Mouse (Mus musculus) adrenal gland, adult 18-20 months (tissue): ENCODE measurements around the gene Ddx3y. TPM values are rescaled to one million over a fixed set of nuclear protein-coding genes. Genes with fewer than 3 reads are reported as not detected.
A peak's percentile ranks its signal among the peaks of the same experiment; 100 is the strongest.

ENCODE experiments used
- DNase-seq, 2 experiments: peaks; one replicate each; pipeline ENCODE4 v3.0.0; 2021 to 2022; ENCODE audit warnings: low spot score in 2 of 2
- long read RNA-seq, 2 experiments: library from polyadenylated mRNA; stranded (forward); transcript quantifications; one replicate each; pipeline ENCODE4 v2.0.0; 2021
- total RNA-seq, 2 experiments: library from RNA; stranded (reverse); gene quantifications; 1 replicate in 1 of 2; 2 replicates in 1 of 2; pipeline ENCODE4 v1.2.3; 2021

The Ddx3y gene
- total RNA-seq = 100 to 1,000 TPM in 1 of 2 experiments, not detected in 1; 109 TPM
- long read RNA-seq, experiment 1, full-length matches to known transcripts = 49 of 97 reads
- long read RNA-seq, experiment 1, partial matches to known transcripts = 6 of 97 reads
- long read RNA-seq, experiment 1, other reads (novel, unspliced or antisense) = 42 of 97 reads
- long read RNA-seq, experiment 2 = 0 reads

DNA sequence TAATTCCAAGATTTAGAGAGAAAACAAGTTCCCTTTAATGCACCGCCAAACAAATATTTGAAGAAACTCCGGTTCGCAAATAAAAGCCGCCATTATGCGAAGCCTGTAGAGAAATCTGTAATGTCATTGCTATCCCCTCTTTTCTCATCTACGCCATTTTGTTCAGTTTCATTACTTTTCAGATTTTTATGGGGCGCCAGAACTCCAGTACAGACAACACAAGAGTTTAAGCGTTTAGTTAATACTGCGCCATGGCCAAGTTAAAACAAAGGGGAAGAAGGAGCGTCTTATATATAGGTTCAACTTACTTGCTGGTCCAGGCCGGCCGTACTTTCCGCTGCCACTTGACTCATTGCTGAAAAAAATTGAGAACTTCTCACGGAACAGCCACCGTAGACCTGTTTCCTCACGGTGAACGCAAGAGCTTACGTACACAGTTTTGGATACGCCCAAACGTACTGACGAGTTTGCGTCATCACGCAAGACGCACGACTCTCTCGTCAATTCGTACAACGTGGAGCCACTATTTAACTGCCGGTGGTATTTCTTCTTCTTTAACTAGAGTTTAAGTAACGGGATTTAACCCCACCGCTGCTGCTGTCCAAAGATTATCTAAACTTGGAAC is at the start of gene Ddx3y:
Ddx3y (minus strand) TSS at position 459 of the 625 bp plus-strand sequence.
- DNase-seq = peak in 1 of 2 experiments; percentile 55

- DNase-seq = no peak
Observed at GRCm38 (mm10) chrY:1293708-1294107, 7.3 kb upstream of the Ddx3y start.

DNA sequence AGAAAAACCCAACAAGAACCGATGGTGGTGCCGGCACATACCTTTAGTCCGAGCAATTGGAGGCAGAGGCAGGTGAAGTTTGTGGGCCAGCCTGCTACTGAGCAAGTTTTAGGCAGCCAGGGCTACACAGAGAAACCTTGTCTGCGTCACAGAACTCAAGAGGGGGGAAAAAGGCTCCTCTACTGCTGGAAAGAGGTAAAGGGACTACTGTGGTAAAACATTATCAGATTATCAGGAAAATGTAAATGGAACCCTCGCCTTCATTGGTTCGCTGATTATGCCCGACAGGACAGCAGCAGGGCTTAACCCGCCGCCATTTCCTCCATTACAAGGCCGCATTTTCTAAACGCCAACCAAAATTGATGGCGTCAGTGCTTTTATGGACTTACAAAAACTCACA is 694 bp downstream of the Ddx3y start:
- peak in 1 of 2 experiments; percentile 18 for DNase-seq

GRCm38 (mm10) chrY:1246117-1246516 is 40.3 kb downstream of the Ddx3y start:
- no peak for DNase-seq

DNA sequence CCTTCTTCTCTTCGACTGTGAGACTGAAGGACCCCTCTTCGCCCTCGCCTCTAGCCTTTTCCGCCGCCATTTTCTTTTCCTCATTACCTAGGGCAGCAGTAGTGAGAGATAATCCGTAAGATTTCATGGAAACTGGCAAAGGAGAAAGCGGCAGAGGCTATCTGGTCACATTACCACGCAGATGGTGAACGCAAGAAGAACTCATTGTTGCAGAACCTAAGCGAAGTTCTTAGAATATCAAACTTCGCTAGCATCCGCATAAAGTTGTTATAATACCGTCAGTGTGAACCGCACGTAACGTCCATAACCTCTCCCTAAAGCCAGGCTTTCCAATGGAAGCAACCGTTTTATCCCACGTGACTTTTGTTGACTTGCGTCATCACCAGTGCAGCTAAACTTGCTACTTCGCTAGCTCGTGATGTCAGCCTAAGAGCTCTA is 41.0 kb downstream of the Ddx3y start, which contains the start of gene Uty:
Uty (minus strand) TSS at position 334 of the 438 bp plus-strand sequence.
- peak in 1 of 2 experiments; percentile 38 for DNase-seq

- no peak for DNase-seq
Observed at GRCm38 (mm10) chrY:1244940-1245339, 41.5 kb downstream of the Ddx3y start.

- DNase-seq = no peak
Observed at GRCm38 (mm10) chrY:1244421-1244820, 42.0 kb downstream of the Ddx3y start.

DNA sequence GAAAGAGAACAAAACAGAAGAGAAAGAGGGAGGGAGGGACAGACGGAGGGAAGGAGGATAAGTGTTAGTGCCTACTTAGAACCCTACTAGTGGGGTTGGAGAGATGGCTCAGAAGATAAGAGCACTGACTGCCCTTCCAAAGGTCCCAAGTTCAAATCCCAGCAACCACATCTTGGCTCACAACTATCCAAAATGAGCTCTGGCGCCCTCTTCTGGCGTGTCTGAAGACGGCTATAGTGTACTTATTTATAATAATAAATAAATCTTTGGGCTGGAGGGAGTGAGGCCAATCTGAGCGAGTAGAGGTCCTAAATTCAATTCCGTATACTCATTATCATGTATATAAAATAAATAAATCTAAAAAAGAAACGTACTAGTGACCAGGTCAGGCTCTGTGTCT is 66.4 kb downstream of the Ddx3y start:
- peak in 1 of 2 experiments; percentile 19 for DNase-seq

Other genes with a start within 250 kb of the Ddx3y start
- gene Uty, start 40.9 kb downstream of the Ddx3y start, total RNA-seq = 10 to 100 TPM in 1 of 2 experiments, not detected in 1; 30.4 TPM
- gene Usp9y, start 173.2 kb upstream of the Ddx3y start, total RNA-seq = not detected